Mouse (Mus musculus) intestine, embryonic 16.5 days (tissue): ENCODE measurements around the gene Synpo2. TPM values are rescaled to one million over a fixed set of nuclear protein-coding genes. Genes with fewer than 3 reads are reported as not detected.

ENCODE experiments used
- ATAC-seq: fragments of 200-750 bp; cut with Nextera tagmentation; 2 replicates; pipeline ENCODE4 v1.8.0; 2017; ENCODE audit warnings: moderate TSS enrichment, moderate library complexity
- H3K27ac ChIP-seq: fragments of 300-500 bp; sonication (generic); 2 replicates; pipeline ENCODE4 v1.5.1; 2014; ENCODE audit warnings: mild to moderate bottlenecking, low read length
- H3K27me3 ChIP-seq: fragments of 300-500 bp; sonication (generic); replicated peaks from 2 replicates; pipeline ENCODE4 v1.6.1; 2014; ENCODE audit warnings: low read length, control low read depth, mixed read lengths; ENCODE audit not compliant: control insufficient read depth, insufficient read depth
- H3K36me3 ChIP-seq: fragments of 300-500 bp; sonication (generic); 2 replicates; pipeline ENCODE4 v1.6.1; 2014; ENCODE audit warnings: low read length, control low read depth; ENCODE audit not compliant: control insufficient read depth, insufficient read depth
- H3K4me1 ChIP-seq: fragments of 300-500 bp; sonication (generic); 2 replicates; pipeline ENCODE4 v1.6.1; 2014; ENCODE audit warnings: low read length, control low read depth, mixed read lengths; ENCODE audit not compliant: control insufficient read depth, insufficient read depth
- H3K4me2 ChIP-seq: fragments of 300-500 bp; sonication (generic); 2 replicates; pipeline ENCODE4 v1.6.1; 2014; ENCODE audit warnings: low read depth, low read length, control low read depth
- H3K4me3 ChIP-seq: fragments of 300-500 bp; sonication (generic); 2 replicates; pipeline ENCODE4 v1.5.1; 2014; ENCODE audit warnings: mild to moderate bottlenecking, low read length
- H3K9ac ChIP-seq: fragments of 300-500 bp; sonication (generic); 2 replicates; pipeline ENCODE4 v1.6.1; 2014; ENCODE audit warnings: low read depth, low read length
- H3K9me3 ChIP-seq: fragments of 300-500 bp; sonication (generic); 2 replicates; pipeline ENCODE4 v1.6.1; 2016; ENCODE audit warnings: low read length, control low read depth; ENCODE audit not compliant: control insufficient read depth
- WGBS: fragments of 180-500 bp; shearing (Covaris S2); extraction: QIAGEN DNeasy Blood & Tissue Kit; methylation state at CpG from one replicate; pipeline ENCODE4 v1.1.7; 2014; 5-methylcytosine and 5-hydroxymethylcytosine counted together
- polyA plus RNA-seq: library from polyadenylated mRNA; unstranded; fragments of >200 nt; fragmentation: Nextera tagmentation; extraction: Ambion mirVana; gene quantifications from 2 replicates; pipeline ENCODE4 v1.2.1, GENCODE M21; 2015

Gene Synpo2
- polyA plus RNA-seq, 1 experiment from 2014 or later = 29.5 TPM

GRCm38 (mm10) chr3:123033804-123034203 is 202.1 kb downstream of the Synpo2 start:
- no peak overlapping the region for H3K9ac ChIP-seq
- no peak for ATAC-seq
- no peaks in the 10 kb centered on the region for H3K27me3 ChIP-seq
- H3K9me3 ChIP-seq = no peaks in the 10 kb centered on the region
- no peaks in the 10 kb centered on the region for H3K36me3 ChIP-seq
- H3K4me3 ChIP-seq = no peak overlapping the region
- no peak overlapping the region for H3K27ac ChIP-seq
- H3K4me2 ChIP-seq = no peak overlapping the region
- WGBS = 78% methylated on average over 8 of the region's 8 CpGs
- no peaks in the 10 kb centered on the region for H3K4me1 ChIP-seq

Other genes with a start within 250 kb of the Synpo2 start
- 0.45 and 0.59 TPM in 2 replicates for gene Myoz2, start 201.1 kb downstream of the Synpo2 start, polyA plus RNA-seq
- gene Sec24d, start 31.3 kb upstream of the Synpo2 start, polyA plus RNA-seq = 91.2 and 109 TPM in 2 replicates
- gene Mettl14, start 150.0 kb upstream of the Synpo2 start, polyA plus RNA-seq = 23.2 and 24.9 TPM in 2 replicates
- gene Prss12, start 210.8 kb upstream of the Synpo2 start, polyA plus RNA-seq = 5.8 and 6.6 TPM in 2 replicates